Mouse (Mus musculus): Measurements from ENCODE around the gene Tkt. TPM values are rescaled to one million over a fixed set of nuclear protein-coding genes. Genes with fewer than 3 reads are reported as not detected.

The Tkt gene
- polyA plus RNA-seq, 1 experiment from 2014 or later = 228 TPM

GRCm38 (mm10) chr14:30557730-30558129 is 9.6 kb downstream of the Tkt start:
- H3K4me1 ChIP-seq = no peaks in the 10 kb centered on the region
- H3K27ac ChIP-seq = no peak overlapping the region
- ATAC-seq (ENCODE audit: low FRiP score, low read depth) = no peak
- no peaks in the 10 kb centered on the region for H3K27me3 ChIP-seq
- H3K36me3 ChIP-seq = peaks cover 75% of the 10 kb centered on the region
- 0 out of 2 replicates have a peak, but pooled peaks cover 3% of the 10 kb centered on the region for H3K9me3 ChIP-seq
- no peak overlapping the region for H3K4me3 ChIP-seq
- no peak overlapping the region for H3K9ac ChIP-seq
- 75% methylated on average over 9 of the region's 9 CpGs for WGBS
- H3K4me2 ChIP-seq (replicated peaks) = no peak overlapping the region

DNA sequence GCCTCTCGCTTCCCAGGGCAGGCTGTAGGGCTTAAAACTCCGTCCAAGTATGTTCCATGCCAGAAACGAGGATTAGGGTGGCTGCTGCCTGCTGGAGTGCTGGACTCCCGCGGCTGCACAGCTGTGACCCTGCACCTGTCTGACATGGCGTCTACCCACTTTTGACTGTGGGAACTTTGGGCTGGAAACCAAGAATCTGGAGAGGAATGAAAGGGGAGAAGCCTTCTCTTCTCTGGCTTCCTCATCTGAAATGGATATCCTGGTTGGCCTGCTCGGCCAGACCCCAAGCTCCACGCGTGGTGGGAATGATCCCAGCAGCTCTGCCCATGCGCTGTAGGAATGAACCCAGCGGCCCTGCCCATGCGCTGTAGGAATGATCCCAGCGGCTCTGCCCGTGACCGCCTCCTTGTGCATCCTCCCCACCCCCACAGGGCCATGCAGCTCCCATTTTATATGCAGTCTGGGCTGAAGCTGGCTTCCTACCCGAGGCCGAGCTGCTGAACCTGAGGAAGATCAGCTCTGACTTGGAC is 11.2 kb downstream of the Tkt start:
- Histone ChIP-seq H3K4me3 (no peak overlapping the region), H3K9me3 (0 out of 2 replicates have a peak, but pooled peaks cover 3% of the 10 kb centered on the region), H3K9ac (no peak overlapping the region), H3K27me3 (no peaks in the 10 kb centered on the region), H3K36me3 (peaks cover 78% of the 10 kb centered on the region), H3K4me2 (replicated peaks) (no peak overlapping the region), H3K27ac (no peak overlapping the region), H3K4me1 (no peaks in the 10 kb centered on the region)
- ATAC-seq (ENCODE audit: low FRiP score, low read depth) = peak; percentile 69
- 82% methylated on average over 17 of the region's 17 CpGs for WGBS

DNA sequence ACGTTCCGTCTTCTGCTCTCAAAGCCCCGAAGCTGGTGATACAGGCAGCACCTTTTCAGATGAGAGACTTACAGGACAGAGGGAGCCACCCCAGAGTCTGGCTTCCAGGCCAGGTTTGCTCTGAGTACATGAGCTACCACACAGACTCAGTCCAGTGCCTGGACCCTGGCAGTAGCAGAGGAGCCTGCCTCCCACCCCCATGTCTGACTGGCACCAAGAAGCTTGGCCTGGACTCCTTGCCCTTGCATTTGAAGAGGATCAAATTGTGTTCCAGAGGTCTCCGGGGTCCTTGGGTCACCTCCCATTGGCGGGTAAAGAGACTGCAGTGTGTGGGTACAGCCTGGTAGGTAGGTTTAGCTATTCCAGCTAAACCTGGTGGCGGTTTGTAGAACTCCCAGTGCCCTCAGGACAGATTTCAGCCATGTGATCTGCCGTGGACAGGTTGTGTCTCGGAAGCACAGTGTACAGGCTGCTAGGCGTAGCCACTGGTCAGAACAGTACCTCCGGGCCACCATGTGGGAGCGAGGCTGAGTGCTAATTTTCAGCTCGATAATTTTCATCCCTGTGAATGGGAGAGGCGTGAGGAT is 12.7 kb downstream of the Tkt start:
- H3K27ac ChIP-seq = no peak overlapping the region
- H3K4me3 ChIP-seq = no peak overlapping the region
- no peak overlapping the region for H3K9ac ChIP-seq
- no peak for ATAC-seq (ENCODE audit: low FRiP score, low read depth)
- no peaks in the 10 kb centered on the region for H3K27me3 ChIP-seq
- no peaks in the 10 kb centered on the region for H3K9me3 ChIP-seq
- no peak overlapping the region for H3K4me2 ChIP-seq (replicated peaks)
- no peaks in the 10 kb centered on the region for H3K4me1 ChIP-seq
- H3K36me3 ChIP-seq = peaks cover 83% of the 10 kb centered on the region
- WGBS = 94% methylated on average over 13 of the region's 13 CpGs

- Histone ChIP-seq H3K36me3 (peaks cover 83% of the 10 kb centered on the region), H3K27ac (no peak overlapping the region; the same call in 1 of the 2 replicates), H3K9ac (no peak overlapping the region), H3K4me1 (no peaks in the 10 kb centered on the region), H3K9me3 (no peaks in the 10 kb centered on the region), H3K4me2 (replicated peaks) (no peak overlapping the region), H3K27me3 (no peaks in the 10 kb centered on the region), H3K4me3 (no peak overlapping the region)
- no peak for ATAC-seq (ENCODE audit: low FRiP score, low read depth)
- WGBS = 90% methylated on average over 14 of the region's 14 CpGs
Observed at GRCm38 (mm10) chr14:30561470-30562187, 13.5 kb downstream of the Tkt start.

DNA sequence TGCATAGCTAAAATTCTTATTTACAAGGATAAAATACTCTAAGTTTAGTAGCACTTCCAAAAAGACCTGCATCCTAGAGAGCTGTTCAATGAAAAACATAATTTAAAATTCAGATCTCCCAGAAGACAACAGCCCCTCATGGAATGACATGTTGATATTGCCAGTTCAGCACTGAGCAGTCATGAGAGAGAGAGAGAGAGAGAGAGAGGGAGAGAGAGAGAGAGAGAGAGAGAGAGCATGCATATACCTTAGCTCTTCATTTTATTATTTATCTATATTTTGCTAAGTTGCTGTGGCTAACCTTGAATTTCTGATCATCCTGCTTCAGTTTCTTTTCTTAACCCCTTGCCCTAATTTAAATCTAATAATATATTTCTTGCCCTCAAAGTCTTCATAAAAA is 14.2 kb downstream of the Tkt start:
- Histone ChIP-seq H3K9ac (no peak overlapping the region), H3K4me1 (no peaks in the 10 kb centered on the region), H3K9me3 (no peaks in the 10 kb centered on the region), H3K4me2 (replicated peaks) (no peak overlapping the region), H3K4me3 (no peak overlapping the region), H3K27me3 (no peaks in the 10 kb centered on the region), H3K36me3 (peaks cover 83% of the 10 kb centered on the region), H3K27ac (no peak overlapping the region)
- no peak for ATAC-seq (ENCODE audit: low FRiP score, low read depth)

- Histone ChIP-seq H3K9me3 (no peaks in the 10 kb centered on the region), H3K4me1 (no peaks in the 10 kb centered on the region), H3K4me2 (replicated peaks) (no peak overlapping the region), H3K4me3 (no peak overlapping the region), H3K9ac (no peak overlapping the region), H3K36me3 (peaks cover 86% of the 10 kb centered on the region), H3K27ac (no peak overlapping the region), H3K27me3 (no peaks in the 10 kb centered on the region)
- no peak for ATAC-seq (ENCODE audit: low FRiP score, low read depth)
- 89% methylated on average over 2 of the region's 2 CpGs for WGBS
Observed at GRCm38 (mm10) chr14:30564451-30564850, 16.3 kb downstream of the Tkt start.

GRCm38 (mm10) chr14:30566317-30566716 is 18.2 kb downstream of the Tkt start:
- Histone ChIP-seq H3K27me3 (no peaks in the 10 kb centered on the region), H3K4me2 (replicated peaks) (no peak overlapping the region), H3K4me3 (no peak overlapping the region), H3K36me3 (peaks cover 85% of the 10 kb centered on the region), H3K9me3 (no peaks in the 10 kb centered on the region), H3K27ac (no peak overlapping the region), H3K4me1 (no peaks in the 10 kb centered on the region), H3K9ac (no peak overlapping the region)
- no peak for ATAC-seq (ENCODE audit: low FRiP score, low read depth)
- 88% methylated on average over 6 of the region's 6 CpGs for WGBS

DNA sequence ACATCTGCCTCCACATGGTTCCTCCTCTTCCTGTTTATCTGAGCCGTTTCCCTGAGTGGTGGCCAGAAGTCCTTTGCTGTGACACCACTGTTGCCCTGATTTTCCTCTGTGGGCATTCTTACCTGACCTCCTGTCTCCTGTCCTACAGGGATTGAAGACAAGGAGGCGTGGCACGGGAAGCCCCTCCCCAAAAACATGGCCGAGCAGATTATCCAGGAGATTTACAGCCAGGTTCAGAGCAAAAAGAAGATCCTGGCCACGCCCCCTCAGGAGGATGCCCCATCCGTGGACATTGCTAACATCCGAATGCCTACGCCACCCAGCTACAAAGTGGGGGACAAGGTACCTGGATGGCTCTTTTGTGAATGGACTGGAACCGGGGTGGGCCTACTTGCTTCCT is 19.9 kb downstream of the Tkt start:
- no peak overlapping the region for H3K4me2 ChIP-seq (replicated peaks)
- WGBS = 91% methylated on average over 9 of the region's 9 CpGs
- no peak for ATAC-seq (ENCODE audit: low FRiP score, low read depth)

DNA sequence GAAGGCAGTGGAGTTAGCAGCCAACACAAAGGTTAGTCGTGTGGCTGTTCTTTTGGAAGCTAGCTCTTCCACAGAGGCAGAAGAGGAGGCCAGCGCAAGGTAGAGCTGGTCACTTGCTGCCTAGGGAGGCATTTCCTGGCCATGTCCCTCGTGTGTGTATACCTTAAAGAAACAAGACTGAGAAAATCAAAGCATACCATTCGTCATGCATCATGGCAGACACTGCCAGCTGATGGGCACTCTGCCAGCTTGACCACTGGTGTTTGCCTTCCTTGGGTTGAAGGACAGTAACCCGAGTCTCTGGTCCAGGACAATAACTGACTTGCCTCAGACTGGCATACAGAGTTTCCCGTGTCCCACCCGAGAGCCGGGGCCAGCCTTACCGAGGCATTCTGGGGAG is 22.1 kb downstream of the Tkt start:
- 86% methylated on average over 9 of the region's 9 CpGs for WGBS
- Histone ChIP-seq H3K4me3 (no peak overlapping the region), H3K36me3 (peaks cover 96% of the 10 kb centered on the region), H3K9me3 (no peaks in the 10 kb centered on the region), H3K27me3 (no peaks in the 10 kb centered on the region), H3K4me1 (no peaks in the 10 kb centered on the region), H3K27ac (no peak overlapping the region), H3K9ac (no peak overlapping the region), H3K4me2 (replicated peaks) (no peak overlapping the region)
- ATAC-seq (ENCODE audit: low FRiP score, low read depth) = no peak

More for the DNA sequence above, 19.9 kb downstream of the Tkt start:
- Histone ChIP-seq H3K9ac (no peak overlapping the region), H3K36me3 (peaks cover 93% of the 10 kb centered on the region), H3K27me3 (no peaks in the 10 kb centered on the region), H3K9me3 (no peaks in the 10 kb centered on the region), H3K4me3 (no peak overlapping the region), H3K27ac (no peak overlapping the region), H3K4me1 (no peaks in the 10 kb centered on the region)

DNA sequence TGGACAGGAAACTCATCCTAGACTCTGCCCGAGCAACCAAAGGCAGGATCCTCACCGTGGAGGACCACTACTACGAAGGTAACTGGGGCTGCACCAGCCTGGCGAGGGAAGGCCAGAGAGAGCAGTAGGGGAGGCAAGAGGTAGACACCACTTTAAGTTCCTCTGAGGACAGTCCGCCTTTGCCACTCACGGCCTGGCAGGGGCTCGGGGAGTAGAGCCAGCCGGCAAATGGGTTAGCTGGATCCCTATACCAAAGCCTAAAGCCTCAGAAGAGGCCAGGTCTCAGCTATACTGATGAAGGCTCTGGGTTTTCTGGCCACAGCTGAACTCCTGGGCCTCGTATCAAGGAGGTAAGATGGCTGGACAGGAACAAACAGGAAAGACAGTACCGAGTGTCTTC is 24.1 kb downstream of the Tkt start:
- Histone ChIP-seq H3K27me3 (no peaks in the 10 kb centered on the region), H3K36me3 (peaks cover 84% of the 10 kb centered on the region), H3K27ac (no peak overlapping the region), H3K9ac (no peak overlapping the region), H3K4me2 (replicated peaks) (no peak overlapping the region), H3K4me3 (no peak overlapping the region), H3K4me1 (peaks cover 10% of the 10 kb centered on the region), H3K9me3 (no peaks in the 10 kb centered on the region)
- WGBS = 87% methylated on average over 10 of the region's 10 CpGs
- no peak for ATAC-seq (ENCODE audit: low FRiP score, low read depth)

DNA sequence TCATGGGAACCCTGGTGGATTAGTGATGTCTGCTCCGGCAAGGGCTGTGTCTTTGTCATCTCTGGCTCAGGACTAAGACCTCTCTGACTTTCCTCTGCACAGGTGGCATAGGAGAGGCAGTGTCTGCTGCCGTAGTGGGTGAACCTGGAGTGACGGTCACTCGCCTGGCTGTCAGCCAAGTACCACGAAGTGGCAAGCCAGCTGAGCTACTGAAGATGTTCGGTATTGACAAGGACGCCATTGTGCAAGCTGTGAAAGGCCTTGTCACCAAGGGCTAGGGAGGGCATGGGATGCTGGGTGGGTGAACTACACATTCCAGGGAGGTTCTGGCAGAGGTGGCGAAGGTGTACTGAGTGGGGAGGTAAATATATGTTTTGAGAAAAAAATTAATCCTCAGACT is 25.1 kb downstream of the Tkt start:
- Histone ChIP-seq H3K4me3 (no peak overlapping the region), H3K9me3 (no peaks in the 10 kb centered on the region), H3K9ac (no peak overlapping the region), H3K4me2 (replicated peaks) (no peak overlapping the region), H3K27me3 (no peaks in the 10 kb centered on the region), H3K4me1 (peaks cover 10% of the 10 kb centered on the region), H3K36me3 (peaks cover 75% of the 10 kb centered on the region), H3K27ac (no peak overlapping the region)
- no peak for ATAC-seq (ENCODE audit: low FRiP score, low read depth)
- 82% methylated on average over 8 of the region's 8 CpGs for WGBS

DNA sequence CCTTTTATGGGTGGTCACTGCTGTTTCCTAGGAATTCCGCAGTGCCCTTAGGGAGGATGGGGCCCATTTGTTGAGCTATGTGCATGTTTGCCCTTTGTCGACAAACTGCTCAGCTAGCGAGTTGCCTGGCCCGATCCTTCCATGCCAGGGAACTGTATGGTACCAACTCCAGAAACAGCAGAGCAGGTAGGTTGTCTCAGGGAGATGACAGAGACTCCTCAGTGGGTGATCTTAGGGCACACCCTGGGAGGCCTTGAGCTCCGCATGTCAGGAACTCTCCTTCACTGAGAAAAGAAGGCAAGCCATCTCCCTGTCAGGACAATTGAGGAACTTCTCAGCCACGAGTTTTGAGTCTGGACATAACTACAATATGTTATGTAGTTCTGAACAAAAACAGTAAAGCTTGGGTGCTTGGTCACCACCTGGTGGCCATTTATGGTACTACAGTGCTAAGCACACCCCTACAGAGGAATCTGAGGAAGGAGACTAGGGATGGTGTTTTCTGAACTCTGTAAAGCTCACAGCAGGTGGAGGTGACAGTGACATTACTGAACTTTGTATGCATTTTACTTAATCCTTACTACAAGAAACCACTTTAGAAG is 25.9 kb downstream of the Tkt start:
- WGBS = 67% methylated on average over 6 of the region's 6 CpGs
- H3K4me3 ChIP-seq = no peak overlapping the region
- H3K27me3 ChIP-seq = no peaks in the 10 kb centered on the region
- H3K4me2 ChIP-seq (replicated peaks) = no peak overlapping the region
- no peaks in the 10 kb centered on the region for H3K9me3 ChIP-seq
- H3K36me3 ChIP-seq = peaks cover 66% of the 10 kb centered on the region
- no peak overlapping the region for H3K27ac ChIP-seq
- no peak overlapping the region for H3K9ac ChIP-seq
- ATAC-seq (ENCODE audit: low FRiP score, low read depth) = no peak
- peaks cover 10% of the 10 kb centered on the region for H3K4me1 ChIP-seq

Data from limb, embryonic 13.5 days (tissue).